Mouse (Mus musculus): ENCODE data around the gene Pigk. TPM values are rescaled to one million over a fixed set of nuclear protein-coding genes. Genes with fewer than 3 reads are reported as not detected.

Gene Pigk
- polyA plus RNA-seq, 1 experiment from 2014 or later, result 36.3 TPM

DNA sequence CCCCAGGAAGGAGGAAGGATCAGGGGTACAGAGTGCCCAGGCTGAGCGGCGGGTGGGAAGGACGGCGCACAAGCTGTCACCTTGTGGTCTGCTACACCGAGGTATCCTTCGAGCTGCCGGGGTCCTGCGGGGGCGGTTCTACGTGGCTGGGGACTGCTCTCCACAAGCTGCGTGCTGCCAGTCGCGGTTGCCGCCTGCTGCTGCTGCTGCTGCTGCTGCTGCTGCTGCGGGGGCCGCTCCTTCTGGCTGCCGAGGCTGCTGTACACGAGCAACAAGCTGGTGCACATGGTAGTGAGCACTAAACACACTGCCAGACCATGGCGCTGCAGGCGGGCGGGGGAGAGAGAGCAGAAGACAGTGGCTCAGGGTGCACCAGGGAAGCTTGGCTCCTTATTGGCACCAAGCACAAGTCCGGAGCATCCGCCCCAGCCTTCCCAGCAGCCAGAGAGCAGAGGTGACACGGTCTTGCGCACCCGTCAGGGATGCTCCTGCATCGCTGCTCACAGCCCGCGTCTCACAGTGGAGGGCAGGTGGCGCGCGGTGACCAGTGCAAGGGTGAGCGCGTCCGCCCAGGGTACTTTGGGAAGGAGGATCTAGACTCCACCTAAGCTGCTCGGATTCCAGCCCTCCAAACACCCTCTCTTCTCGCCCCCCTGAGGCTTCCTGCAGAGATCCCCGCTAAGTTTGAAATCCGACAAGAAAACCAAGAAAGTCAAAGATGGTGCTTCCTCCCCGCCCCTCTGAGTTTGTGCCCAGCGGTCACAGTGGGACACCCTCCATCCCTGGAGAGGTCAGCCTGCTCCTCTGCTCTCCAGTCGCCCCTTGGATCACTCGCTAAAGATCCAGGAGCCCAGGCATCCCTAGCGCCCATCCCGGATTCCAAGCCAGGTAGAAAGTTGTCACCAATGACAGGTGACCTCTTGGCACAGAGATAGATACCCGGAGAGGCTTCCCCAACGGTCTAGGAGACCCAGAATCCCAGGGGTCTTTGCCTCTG, 267.4 kb downstream of the Pigk start:
- no peaks in the 10 kb centered on the region for H3K36me3 ChIP-seq (ENCODE audit: control insufficient read depth, insufficient read depth, low read length)
- peaks cover 9% of the 10 kb centered on the region for H3K4me1 ChIP-seq (replicated peaks; ENCODE audit: control insufficient read depth, insufficient read depth, low read length)
- H3K4me3 ChIP-seq (ENCODE audit: low read depth, low read length), result peak overlapping the region; percentile 49
- H3K27me3 ChIP-seq (ENCODE audit: control insufficient read depth, insufficient read depth, low read length), result peaks cover 10% of the 10 kb centered on the region; the same call in 1 of the 2 replicates
- under 1% methylated on average over 47 of the region's 47 CpGs for WGBS
- H3K9me3 ChIP-seq (ENCODE audit: control insufficient read depth, low read length), result no peaks in the 10 kb centered on the region
- no peak overlapping the region for H3K27ac ChIP-seq (ENCODE audit: low read depth, low read length)
- peak overlapping the region; percentile 98 for H3K4me2 ChIP-seq (ENCODE audit: low read depth, low read length, severe bottlenecking)
- ATAC-seq (replicated peaks; ENCODE audit: low FRiP score) (peak; percentile 79), DNase-seq (ENCODE audit: low spot score) (peak; percentile 76)
- peak overlapping the region; percentile 57 for H3K9ac ChIP-seq (ENCODE audit: low read length)

DNA sequence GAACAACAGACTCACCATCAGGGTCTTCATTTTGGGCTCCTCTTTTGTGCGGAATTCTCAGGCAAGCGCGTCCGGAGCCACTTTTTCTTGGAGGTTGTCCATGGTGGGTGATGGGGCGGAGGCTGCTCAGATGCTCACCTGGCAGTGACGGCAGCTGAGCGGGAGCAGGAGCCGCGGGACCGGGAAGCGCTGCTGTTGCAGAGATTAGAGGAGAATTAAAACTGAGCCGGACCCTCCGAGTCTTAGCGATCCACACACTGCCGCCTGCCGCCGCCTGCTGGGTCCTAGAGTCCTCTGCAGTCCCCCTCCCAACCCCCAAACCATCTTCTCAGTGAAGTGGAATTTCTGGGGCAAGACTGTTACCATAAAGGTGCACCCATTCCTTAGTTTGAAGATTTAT, 268.1 kb downstream of the Pigk start, which contains the start of gene St6galnac5:
Gene St6galnac5 (minus strand): TSS at position 259 of the 400 bp plus-strand sequence.
- peak; percentile 59 for ATAC-seq (replicated peaks; ENCODE audit: low FRiP score)
- Histone ChIP-seq H3K27ac (ENCODE audit: low read depth, low read length) (no peak within 1 kb of the TSS; the same call in 1 of the 2 replicates), H3K4me2 (ENCODE audit: low read depth, low read length, severe bottlenecking) (peak within 1 kb of the TSS; percentile 98), H3K36me3 (ENCODE audit: control insufficient read depth, insufficient read depth, low read length) (no peaks in the 10 kb centered on the region), H3K27me3 (ENCODE audit: control insufficient read depth, insufficient read depth, low read length) (peaks cover 10% of the 10 kb centered on the region; the same call in 1 of the 2 replicates), H3K4me1 (replicated peaks; ENCODE audit: control insufficient read depth, insufficient read depth, low read length) (peaks cover 9% of the 10 kb centered on the region), H3K9me3 (ENCODE audit: control insufficient read depth, low read length) (no peaks in the 10 kb centered on the region), H3K9ac (ENCODE audit: low read length) (peak within 1 kb of the TSS; percentile 57), H3K4me3 (ENCODE audit: low read depth, low read length) (peak within 1 kb of the TSS; percentile 49)
- WGBS, result 1% methylated on average over 17 of the region's 17 CpGs
- DNase-seq (ENCODE audit: low spot score), result peak; percentile 77

DNA sequence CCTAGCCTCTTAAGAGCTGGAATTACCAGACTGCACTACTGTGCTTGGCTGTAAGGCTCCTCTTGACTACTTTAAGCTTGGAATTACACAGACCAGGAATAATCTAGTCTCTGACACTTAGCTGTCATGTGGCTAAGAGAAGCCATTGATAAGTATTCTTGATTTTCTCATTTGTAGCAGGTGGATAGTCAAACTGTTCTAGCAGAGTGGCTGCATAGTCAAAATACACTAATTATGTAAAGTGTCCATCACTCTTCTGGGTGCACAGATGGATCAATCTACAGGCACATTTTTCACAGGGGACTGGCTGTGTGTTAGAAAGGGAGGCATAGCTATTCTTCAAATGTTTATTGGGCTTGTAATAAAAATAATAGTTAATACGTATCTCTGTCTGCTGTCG, 276.9 kb downstream of the Pigk start:
- no peaks in the 10 kb centered on the region for H3K9me3 ChIP-seq (ENCODE audit: control insufficient read depth, low read length)
- no peak overlapping the region for H3K27ac ChIP-seq (ENCODE audit: low read depth, low read length)
- no peak for DNase-seq (ENCODE audit: low spot score)
- H3K9ac ChIP-seq (ENCODE audit: low read length), result no peak overlapping the region
- no peaks in the 10 kb centered on the region for H3K36me3 ChIP-seq (ENCODE audit: control insufficient read depth, insufficient read depth, low read length)
- no peaks in the 10 kb centered on the region for H3K27me3 ChIP-seq (ENCODE audit: control insufficient read depth, insufficient read depth, low read length)
- H3K4me1 ChIP-seq (replicated peaks; ENCODE audit: control insufficient read depth, insufficient read depth, low read length), result no peaks in the 10 kb centered on the region
- ATAC-seq (replicated peaks; ENCODE audit: low FRiP score), result no peak
- 93% methylated on average over 2 of the region's 2 CpGs for WGBS
- no peak overlapping the region for H3K4me2 ChIP-seq (ENCODE audit: low read depth, low read length, severe bottlenecking)
- no peak overlapping the region for H3K4me3 ChIP-seq (ENCODE audit: low read depth, low read length)

DNA sequence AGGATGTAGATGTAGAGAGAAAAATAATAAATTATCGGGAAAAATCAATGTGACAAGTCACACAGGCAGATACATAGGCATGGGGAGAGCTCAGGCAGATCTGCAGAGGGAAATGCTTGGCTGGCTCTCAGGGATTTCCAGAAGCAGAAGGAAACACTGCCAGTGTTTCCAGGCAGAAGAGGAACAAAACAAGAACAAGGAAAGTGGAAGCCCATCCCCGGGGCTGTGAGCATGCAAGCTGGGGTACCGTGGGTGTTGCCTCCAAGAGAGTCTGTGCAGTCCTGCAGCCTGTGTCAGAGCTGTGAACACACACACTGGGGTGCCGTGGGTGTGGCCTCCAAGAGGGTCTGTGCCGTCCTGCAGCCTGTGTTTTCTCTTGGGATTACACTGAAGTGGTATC, 279.7 kb downstream of the Pigk start:
- Histone ChIP-seq H3K27ac (ENCODE audit: low read depth, low read length) (no peak overlapping the region), H3K36me3 (ENCODE audit: control insufficient read depth, insufficient read depth, low read length) (no peaks in the 10 kb centered on the region), H3K9me3 (ENCODE audit: control insufficient read depth, low read length) (no peaks in the 10 kb centered on the region), H3K27me3 (ENCODE audit: control insufficient read depth, insufficient read depth, low read length) (no peaks in the 10 kb centered on the region), H3K4me1 (replicated peaks; ENCODE audit: control insufficient read depth, insufficient read depth, low read length) (no peaks in the 10 kb centered on the region), H3K9ac (ENCODE audit: low read length) (no peak overlapping the region), H3K4me3 (ENCODE audit: low read depth, low read length) (no peak overlapping the region), H3K4me2 (ENCODE audit: low read depth, low read length, severe bottlenecking) (no peak overlapping the region)
- WGBS, result 68% methylated on average over 5 of the region's 5 CpGs
- ATAC-seq (replicated peaks; ENCODE audit: low FRiP score) (no peak), DNase-seq (ENCODE audit: low spot score) (no peak)

DNA sequence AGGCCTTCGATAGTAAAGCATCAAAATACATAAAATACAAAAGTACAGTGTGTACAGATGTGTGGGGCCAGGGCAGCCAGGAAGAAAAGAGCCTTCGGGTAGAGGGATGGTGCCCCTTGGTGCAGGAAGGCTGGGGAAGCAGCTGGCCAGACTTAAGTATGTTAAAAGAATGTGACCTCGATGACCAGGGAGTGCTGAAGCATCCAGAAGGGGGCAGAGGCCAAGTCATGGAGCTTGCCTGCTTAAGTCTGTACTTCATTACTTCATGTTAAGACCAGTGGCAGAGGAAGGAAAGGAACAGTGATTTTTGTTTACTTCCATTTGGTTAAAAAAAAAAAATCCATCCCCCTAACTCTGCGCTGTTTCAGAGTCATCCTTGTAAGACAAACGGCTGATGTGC, 284.2 kb downstream of the Pigk start:
- H3K4me2 ChIP-seq (ENCODE audit: low read depth, low read length, severe bottlenecking), result no peak overlapping the region
- no peak for ATAC-seq (replicated peaks; ENCODE audit: low FRiP score)

DNA sequence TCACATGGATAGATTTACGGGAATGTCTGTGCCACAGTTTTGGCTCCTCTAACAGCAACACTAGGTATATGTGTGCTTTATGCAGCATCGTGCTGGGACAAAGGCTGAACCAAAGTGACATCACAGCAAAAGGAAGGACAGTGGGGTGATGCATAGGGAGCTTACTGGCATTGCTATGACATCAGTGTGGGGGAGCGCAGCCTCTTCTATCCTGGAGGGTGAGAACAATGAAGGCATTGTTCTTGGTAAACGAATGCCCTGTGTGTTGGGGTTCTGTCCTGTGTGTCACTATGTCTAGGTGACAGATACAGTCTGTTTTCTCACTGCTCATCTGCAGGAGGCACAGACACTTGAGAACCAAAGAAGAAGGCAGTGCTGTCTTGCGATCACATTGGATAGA, 285.0 kb downstream of the Pigk start:
- Histone ChIP-seq H3K9me3 (ENCODE audit: control insufficient read depth, low read length) (no peaks in the 10 kb centered on the region), H3K27ac (ENCODE audit: low read depth, low read length) (no peak overlapping the region), H3K4me1 (replicated peaks; ENCODE audit: control insufficient read depth, insufficient read depth, low read length) (no peaks in the 10 kb centered on the region), H3K4me3 (ENCODE audit: low read depth, low read length) (no peak overlapping the region), H3K36me3 (ENCODE audit: control insufficient read depth, insufficient read depth, low read length) (no peaks in the 10 kb centered on the region), H3K9ac (ENCODE audit: low read length) (no peak overlapping the region), H3K27me3 (ENCODE audit: control insufficient read depth, insufficient read depth, low read length) (no peaks in the 10 kb centered on the region), H3K4me2 (ENCODE audit: low read depth, low read length, severe bottlenecking) (no peak overlapping the region)
- WGBS, result 66% methylated on average over 5 of the region's 5 CpGs
- DNase-seq (ENCODE audit: low spot score), result no peak
- ATAC-seq (replicated peaks; ENCODE audit: low FRiP score), result no peak

More for the DNA sequence above, 284.2 kb downstream of the Pigk start:
- H3K4me3 ChIP-seq (ENCODE audit: low read depth, low read length), result no peak overlapping the region
- no peaks in the 10 kb centered on the region for H3K36me3 ChIP-seq (ENCODE audit: control insufficient read depth, insufficient read depth, low read length)
- DNase-seq (ENCODE audit: low spot score), result no peak
- no peak overlapping the region for H3K9ac ChIP-seq (ENCODE audit: low read length)
- H3K9me3 ChIP-seq (ENCODE audit: control insufficient read depth, low read length), result no peaks in the 10 kb centered on the region
- no peak overlapping the region for H3K27ac ChIP-seq (ENCODE audit: low read depth, low read length)
- H3K27me3 ChIP-seq (ENCODE audit: control insufficient read depth, insufficient read depth, low read length), result no peaks in the 10 kb centered on the region
- 53% methylated on average over 5 of the region's 5 CpGs for WGBS
- no peaks in the 10 kb centered on the region for H3K4me1 ChIP-seq (replicated peaks; ENCODE audit: control insufficient read depth, insufficient read depth, low read length)

DNA sequence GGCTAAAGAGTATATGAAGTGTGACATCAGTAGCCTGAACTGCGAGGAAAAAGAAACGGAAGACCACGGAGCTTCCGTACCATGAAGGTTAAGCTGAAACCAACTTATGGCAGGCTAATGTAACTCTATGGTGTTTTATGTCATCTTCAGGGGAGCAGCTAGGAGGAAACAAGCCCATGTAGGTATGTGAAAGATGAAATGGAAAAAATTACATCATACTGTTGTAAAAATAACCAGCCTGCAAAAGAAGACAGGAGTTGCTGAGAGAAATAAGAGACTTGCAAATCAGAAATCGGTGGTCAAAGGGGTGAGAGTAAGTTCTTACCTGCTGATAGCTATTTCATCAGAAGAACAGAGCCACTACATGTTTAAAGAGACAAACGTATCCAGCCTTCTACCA, 293.0 kb downstream of the Pigk start:
- ATAC-seq (replicated peaks; ENCODE audit: low FRiP score), result no peak
- WGBS, result 92% methylated on average over 6 of the region's 6 CpGs
- no peak for DNase-seq (ENCODE audit: low spot score)

DNA sequence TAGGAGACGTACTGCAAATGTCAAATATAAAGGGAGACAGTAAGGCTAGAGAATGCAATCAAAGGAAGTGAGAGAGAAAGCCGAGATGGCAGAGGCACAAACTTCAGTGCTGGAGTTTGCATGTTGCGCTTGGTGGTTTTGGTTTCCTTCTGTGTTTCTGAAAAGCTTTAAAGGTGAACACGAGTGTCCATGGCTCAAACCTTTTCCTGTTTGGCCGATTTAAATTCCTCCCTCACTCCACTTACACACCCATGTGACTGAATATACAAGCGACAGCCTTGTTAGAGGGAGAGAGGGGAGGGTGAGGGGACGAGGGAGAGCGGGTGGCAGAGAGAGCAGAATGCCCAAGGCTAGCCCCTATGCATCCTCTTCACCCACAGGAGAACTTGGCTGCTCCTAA, 302.5 kb downstream of the Pigk start:
- no peak for ATAC-seq (replicated peaks; ENCODE audit: low FRiP score)
- no peaks in the 10 kb centered on the region for H3K27me3 ChIP-seq (ENCODE audit: control insufficient read depth, insufficient read depth, low read length)
- H3K4me2 ChIP-seq (ENCODE audit: low read depth, low read length, severe bottlenecking), result no peak overlapping the region
- no peak for DNase-seq (ENCODE audit: low spot score)
- no peak overlapping the region for H3K4me3 ChIP-seq (ENCODE audit: low read depth, low read length)
- H3K4me1 ChIP-seq (replicated peaks; ENCODE audit: control insufficient read depth, insufficient read depth, low read length), result no peaks in the 10 kb centered on the region
- H3K27ac ChIP-seq (ENCODE audit: low read depth, low read length), result no peak overlapping the region
- 73% methylated on average over 8 of the region's 8 CpGs for WGBS
- H3K36me3 ChIP-seq (ENCODE audit: control insufficient read depth, insufficient read depth, low read length), result no peaks in the 10 kb centered on the region
- H3K9ac ChIP-seq (ENCODE audit: low read length), result no peak overlapping the region
- H3K9me3 ChIP-seq (ENCODE audit: control insufficient read depth, low read length), result no peaks in the 10 kb centered on the region

More for the DNA sequence above, 293.0 kb downstream of the Pigk start:
- Histone ChIP-seq H3K27me3 (ENCODE audit: control insufficient read depth, insufficient read depth, low read length) (no peaks in the 10 kb centered on the region), H3K9me3 (ENCODE audit: control insufficient read depth, low read length) (no peaks in the 10 kb centered on the region), H3K4me2 (ENCODE audit: low read depth, low read length, severe bottlenecking) (no peak overlapping the region), H3K4me1 (replicated peaks; ENCODE audit: control insufficient read depth, insufficient read depth, low read length) (no peaks in the 10 kb centered on the region), H3K9ac (ENCODE audit: low read length) (no peak overlapping the region), H3K27ac (ENCODE audit: low read depth, low read length) (no peak overlapping the region), H3K36me3 (ENCODE audit: control insufficient read depth, insufficient read depth, low read length) (no peaks in the 10 kb centered on the region), H3K4me3 (ENCODE audit: low read depth, low read length) (no peak overlapping the region)
